Mouse (Mus musculus): Measurements from ENCODE around the gene Rec114. TPM values are rescaled to one million over a fixed set of nuclear protein-coding genes. Genes with fewer than 3 reads are reported as not detected.

The Rec114 gene
- total RNA-seq, 2 experiments from 2014 or later, result not detected

Other genes with a start within 250 kb of the Rec114 start
- gene Cd276, start 188.5 kb downstream of the Rec114 start, total RNA-seq (2021), result 1 to 10 TPM; 6.5 to 6.7 TPM
- 100 to 1,000 TPM; 967 to 997 TPM for gene Nptn, start 161.7 kb downstream of the Rec114 start, total RNA-seq (2021)
- gene Hcn4, start 79.4 kb upstream of the Rec114 start, total RNA-seq (2021), result 1 to 10 TPM; 5.2 to 6.3 TPM